Mouse (Mus musculus) intestine, embryonic 16.5 days (tissue): ENCODE measurements around the gene Slc16a4. TPM values are rescaled to one million over a fixed set of nuclear protein-coding genes. Genes with fewer than 3 reads are reported as not detected.
"Not testable (repeated sequence)": the region's sequence is repeated elsewhere in the genome, so short reads cannot be mapped to it uniquely, and the experiment has no call there.

ENCODE experiments used
- ATAC-seq: fragments of 200-750 bp; cut with Nextera tagmentation; 2 replicates; pipeline ENCODE4 v1.8.0; 2017; ENCODE audit warnings: moderate TSS enrichment, moderate library complexity
- H3K27ac ChIP-seq: fragments of 300-500 bp; sonication (generic); 2 replicates; pipeline ENCODE4 v1.5.1; 2014; ENCODE audit warnings: mild to moderate bottlenecking, low read length
- H3K27me3 ChIP-seq: fragments of 300-500 bp; sonication (generic); replicated peaks from 2 replicates; pipeline ENCODE4 v1.6.1; 2014; ENCODE audit warnings: low read length, control low read depth, mixed read lengths; ENCODE audit not compliant: control insufficient read depth, insufficient read depth
- H3K36me3 ChIP-seq: fragments of 300-500 bp; sonication (generic); 2 replicates; pipeline ENCODE4 v1.6.1; 2014; ENCODE audit warnings: low read length, control low read depth; ENCODE audit not compliant: control insufficient read depth, insufficient read depth
- H3K4me1 ChIP-seq: fragments of 300-500 bp; sonication (generic); 2 replicates; pipeline ENCODE4 v1.6.1; 2014; ENCODE audit warnings: low read length, control low read depth, mixed read lengths; ENCODE audit not compliant: control insufficient read depth, insufficient read depth
- H3K4me2 ChIP-seq: fragments of 300-500 bp; sonication (generic); 2 replicates; pipeline ENCODE4 v1.6.1; 2014; ENCODE audit warnings: low read depth, low read length, control low read depth
- H3K4me3 ChIP-seq: fragments of 300-500 bp; sonication (generic); 2 replicates; pipeline ENCODE4 v1.5.1; 2014; ENCODE audit warnings: mild to moderate bottlenecking, low read length
- H3K9ac ChIP-seq: fragments of 300-500 bp; sonication (generic); 2 replicates; pipeline ENCODE4 v1.6.1; 2014; ENCODE audit warnings: low read depth, low read length
- H3K9me3 ChIP-seq: fragments of 300-500 bp; sonication (generic); 2 replicates; pipeline ENCODE4 v1.6.1; 2016; ENCODE audit warnings: low read length, control low read depth; ENCODE audit not compliant: control insufficient read depth
- WGBS: fragments of 180-500 bp; shearing (Covaris S2); extraction: QIAGEN DNeasy Blood & Tissue Kit; methylation state at CpG from one replicate; pipeline ENCODE4 v1.1.7; 2014; 5-methylcytosine and 5-hydroxymethylcytosine counted together
- polyA plus RNA-seq: library from polyadenylated mRNA; unstranded; fragments of >200 nt; fragmentation: Nextera tagmentation; extraction: Ambion mirVana; gene quantifications from 2 replicates; pipeline ENCODE4 v1.2.1, GENCODE M21; 2015

Gene Slc16a4
- polyA plus RNA-seq, 1 experiment from 2014 or later: 1.5 TPM

GRCm38 (mm10) chr3:107278479-107279269 lies 12.4 kb upstream of the Slc16a4 start, which contains the start of gene Lamtor5:
Gene Lamtor5 (plus strand): TSS chr3:107278858.
- H3K36me3 ChIP-seq: peaks cover 7% of the 10 kb centered on the region; the same call in 1 of the 2 replicates
- H3K27ac ChIP-seq: peak within 1 kb of the TSS; percentile 33
- ATAC-seq: peak; percentile 87
- 3% methylated on average over 43 of the region's 43 CpGs for WGBS
- peaks cover 11% of the 10 kb centered on the region for H3K4me1 ChIP-seq
- H3K4me3 ChIP-seq: peak within 1 kb of the TSS; percentile 98
- H3K9ac ChIP-seq: peak within 1 kb of the TSS; percentile 88
- H3K27me3 ChIP-seq: no peaks in the 10 kb centered on the region
- peak within 1 kb of the TSS; percentile 68 for H3K4me2 ChIP-seq
- H3K9me3 ChIP-seq: no peaks in the 10 kb centered on the region

DNA sequence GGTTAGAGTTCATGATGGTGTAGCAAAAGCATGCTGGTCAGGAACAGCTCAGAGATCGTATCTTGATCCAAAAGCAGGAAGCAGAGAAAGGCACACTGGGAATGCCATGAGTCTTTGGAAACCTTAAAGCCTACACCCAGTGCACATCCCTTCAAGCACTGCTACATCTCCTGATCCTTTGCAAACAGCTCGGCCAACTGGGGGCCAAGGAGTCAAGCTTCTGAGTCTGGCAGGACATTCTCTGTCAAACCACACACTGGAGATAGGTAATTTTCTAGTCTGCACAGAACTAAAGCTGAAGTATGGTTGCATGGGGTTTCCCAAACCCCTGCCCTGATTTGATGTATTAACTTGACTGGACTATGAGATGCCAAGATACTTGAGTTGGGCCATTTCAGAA lies 4.9 kb upstream of the Slc16a4 start:
- WGBS: 87% methylated on average over 2 of the region's 2 CpGs
- H3K4me2 ChIP-seq: no peak overlapping the region
- H3K9me3 ChIP-seq: no peaks in the 10 kb centered on the region
- H3K27ac ChIP-seq: no peak overlapping the region
- no peak for ATAC-seq
- peaks cover 7% of the 10 kb centered on the region; the same call in 1 of the 2 replicates for H3K36me3 ChIP-seq
- H3K9ac ChIP-seq: no peak overlapping the region
- H3K4me1 ChIP-seq: peaks cover 2% of the 10 kb centered on the region; the same call in 1 of the 2 replicates
- H3K4me3 ChIP-seq: no peak overlapping the region
- no peaks in the 10 kb centered on the region for H3K27me3 ChIP-seq

- Histone ChIP-seq H3K4me3 (no peak overlapping the region), H3K9me3 (no peaks in the 10 kb centered on the region), H3K27ac (no peak overlapping the region), H3K27me3 (no peaks in the 10 kb centered on the region), H3K4me1 (peaks cover 2% of the 10 kb centered on the region; the same call in 1 of the 2 replicates), H3K9ac (no peak overlapping the region), H3K4me2 (no peak overlapping the region), H3K36me3 (peaks cover 5% of the 10 kb centered on the region; the same call in 1 of the 2 replicates)
- ATAC-seq: no peak
Measured at GRCm38 (mm10) chr3:107287346-107287745, 3.7 kb upstream of the Slc16a4 start.

DNA sequence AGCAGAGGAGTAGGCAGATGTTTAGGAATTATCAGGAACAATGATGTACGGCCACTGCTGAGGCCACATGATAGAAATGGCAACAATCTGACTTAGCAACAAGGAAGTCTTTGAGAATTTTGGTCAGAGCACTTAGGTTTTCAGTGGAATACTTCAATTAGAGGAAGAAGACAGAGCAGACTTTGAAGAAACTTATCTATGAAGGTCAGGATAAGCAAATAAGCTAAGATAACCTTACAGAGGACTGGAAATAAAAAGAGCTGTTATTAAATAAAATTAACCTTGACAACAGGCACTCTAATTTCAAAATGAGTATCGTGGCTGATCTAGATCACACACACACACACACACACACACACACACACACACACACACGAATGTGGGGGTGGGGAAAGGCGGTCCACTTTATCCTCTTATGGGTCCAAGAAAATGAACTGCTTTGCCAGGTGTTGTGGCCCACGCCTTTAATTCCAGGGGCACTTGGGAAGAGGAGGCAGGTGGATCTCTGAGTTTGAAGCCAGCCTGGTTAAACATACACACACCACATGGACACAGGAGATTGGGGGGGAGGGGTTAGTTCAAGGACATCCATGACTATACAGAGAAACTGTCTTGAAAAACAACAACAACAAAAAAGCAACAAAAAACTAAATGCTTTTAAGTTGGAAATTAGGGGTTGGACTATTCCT lies 4.8 kb downstream of the Slc16a4 start:
- no peak overlapping the region for H3K4me3 ChIP-seq
- no peak overlapping the region for H3K4me2 ChIP-seq
- H3K27me3 ChIP-seq: no peaks in the 10 kb centered on the region
- no peaks in the 10 kb centered on the region for H3K9me3 ChIP-seq
- H3K9ac ChIP-seq: no peak overlapping the region
- H3K27ac ChIP-seq: no peak overlapping the region
- 65% methylated on average over 5 of the region's 5 CpGs for WGBS
- peak; percentile 61 for ATAC-seq
- no peaks in the 10 kb centered on the region for H3K36me3 ChIP-seq
- H3K4me1 ChIP-seq: peaks cover 3% of the 10 kb centered on the region; the same call in 1 of the 2 replicates

GRCm38 (mm10) chr3:107296917-107297316 lies 5.9 kb downstream of the Slc16a4 start:
- 76% methylated on average over 4 of the region's 4 CpGs for WGBS
- H3K4me3 ChIP-seq, H3K36me3 ChIP-seq, ATAC-seq, H3K9ac ChIP-seq, H3K27ac ChIP-seq, H3K4me2 ChIP-seq, H3K9me3 ChIP-seq, H3K4me1 ChIP-seq, H3K27me3 ChIP-seq: not testable (repeated sequence)

- no peak overlapping the region for H3K4me2 ChIP-seq
- H3K9me3 ChIP-seq: no peaks in the 10 kb centered on the region
- no peaks in the 10 kb centered on the region for H3K27me3 ChIP-seq
- 89% methylated on average over 3 of the region's 3 CpGs for WGBS
- no peak overlapping the region for H3K27ac ChIP-seq
- H3K4me1 ChIP-seq: no peaks in the 10 kb centered on the region
- H3K4me3 ChIP-seq: no peak overlapping the region
- H3K9ac ChIP-seq: no peak overlapping the region
- peaks cover 3% of the 10 kb centered on the region for H3K36me3 ChIP-seq
- no peak for ATAC-seq
Measured at GRCm38 (mm10) chr3:107317338-107317737, 26.3 kb downstream of the Slc16a4 start.

GRCm38 (mm10) chr3:107321141-107321540 lies 30.1 kb downstream of the Slc16a4 start:
- Histone ChIP-seq H3K27ac (no peak overlapping the region), H3K4me3 (no peak overlapping the region), H3K27me3 (no peaks in the 10 kb centered on the region), H3K9me3 (no peaks in the 10 kb centered on the region), H3K4me2 (no peak overlapping the region), H3K4me1 (peaks cover 19% of the 10 kb centered on the region), H3K36me3 (peaks cover 3% of the 10 kb centered on the region), H3K9ac (no peak overlapping the region)
- no peak for ATAC-seq
- 83% methylated on average over 2 of the region's 2 CpGs for WGBS

GRCm38 (mm10) chr3:107321776-107322175 lies 30.7 kb downstream of the Slc16a4 start:
- Histone ChIP-seq H3K27ac (no peak overlapping the region), H3K4me3 (no peak overlapping the region), H3K36me3 (peaks cover 3% of the 10 kb centered on the region), H3K9me3 (no peaks in the 10 kb centered on the region), H3K4me1 (peaks cover 19% of the 10 kb centered on the region), H3K27me3 (no peaks in the 10 kb centered on the region), H3K4me2 (no peak overlapping the region), H3K9ac (no peak overlapping the region)
- ATAC-seq: no peak

GRCm38 (mm10) chr3:107326442-107326841 lies 35.4 kb downstream of the Slc16a4 start:
- Histone ChIP-seq H3K9me3 (no peaks in the 10 kb centered on the region), H3K36me3 (peaks cover 7% of the 10 kb centered on the region; the same call in 1 of the 2 replicates), H3K9ac (no peak overlapping the region), H3K4me3 (no peak overlapping the region), H3K4me1 (peaks cover 34% of the 10 kb centered on the region), H3K27me3 (no peaks in the 10 kb centered on the region), H3K27ac (no peak overlapping the region), H3K4me2 (no peak overlapping the region)
- WGBS: 100% methylated on average over 1 of the region's 1 CpGs
- no peak for ATAC-seq
